Mouse (Mus musculus) hindbrain, embryonic 15.5 days (tissue): ENCODE data around the gene Jund. TPM values are rescaled to one million over a fixed set of nuclear protein-coding genes. Genes with fewer than 3 reads are reported as not detected.

ENCODE experiments used
- ATAC-seq: fragments of 200-750 bp; cut with Nextera tagmentation; 2 replicates; pipeline ENCODE4 v1.8.0; 2017; ENCODE audit warnings: low read depth, moderate number of reproducible peaks, moderate TSS enrichment; ENCODE audit not compliant: low FRiP score
- H3K27ac ChIP-seq: fragments of 300-500 bp; sonication (generic); replicated peaks from 2 replicates; pipeline ENCODE4 v1.5.1; 2015; ENCODE audit warnings: mild to moderate bottlenecking, inconsistent platforms
- H3K27me3 ChIP-seq: fragments of 300-500 bp; sonication (generic); 2 replicates; pipeline ENCODE4 v1.6.1; 2015; ENCODE audit warnings: control low read depth, inconsistent platforms
- H3K36me3 ChIP-seq: fragments of 300-500 bp; sonication (generic); 2 replicates; pipeline ENCODE4 v1.6.1; 2015; ENCODE audit warnings: control low read depth, inconsistent platforms
- H3K4me1 ChIP-seq: fragments of 300-500 bp; sonication (generic); replicated peaks from 2 replicates; pipeline ENCODE4 v1.6.1; 2015; ENCODE audit warnings: control low read depth, inconsistent platforms
- H3K4me2 ChIP-seq: fragments of 300-500 bp; sonication (generic); 2 replicates; pipeline ENCODE4 v1.6.1; 2015; ENCODE audit warnings: moderate library complexity, mild to moderate bottlenecking, inconsistent platforms
- H3K4me3 ChIP-seq: fragments of 300-500 bp; sonication (generic); 2 replicates; pipeline ENCODE4 v1.5.1; 2015; ENCODE audit warnings: mild to moderate bottlenecking, inconsistent platforms
- H3K9ac ChIP-seq: fragments of 300-500 bp; sonication (generic); 2 replicates; pipeline ENCODE4 v1.6.1; 2015; ENCODE audit warnings: inconsistent platforms
- H3K9me3 ChIP-seq: fragments of 300-500 bp; sonication (generic); 2 replicates; pipeline ENCODE4 v1.6.1; 2016; ENCODE audit warnings: control low read depth, inconsistent platforms
- WGBS: fragments of 180-500 bp; shearing (Covaris S2); methylation state at CpG from one replicate; pipeline ENCODE4 v1.1.7; 2015; 5-methylcytosine and 5-hydroxymethylcytosine counted together
- polyA plus RNA-seq: library from polyadenylated mRNA; unstranded; fragments of >200 nt; fragmentation: Nextera tagmentation; extraction: Ambion mirVana; gene quantifications from 2 replicates; pipeline ENCODE4 v1.2.1, GENCODE M21; 2015

The Jund gene
- polyA plus RNA-seq, 1 experiment from 2014 or later = 105 TPM

DNA sequence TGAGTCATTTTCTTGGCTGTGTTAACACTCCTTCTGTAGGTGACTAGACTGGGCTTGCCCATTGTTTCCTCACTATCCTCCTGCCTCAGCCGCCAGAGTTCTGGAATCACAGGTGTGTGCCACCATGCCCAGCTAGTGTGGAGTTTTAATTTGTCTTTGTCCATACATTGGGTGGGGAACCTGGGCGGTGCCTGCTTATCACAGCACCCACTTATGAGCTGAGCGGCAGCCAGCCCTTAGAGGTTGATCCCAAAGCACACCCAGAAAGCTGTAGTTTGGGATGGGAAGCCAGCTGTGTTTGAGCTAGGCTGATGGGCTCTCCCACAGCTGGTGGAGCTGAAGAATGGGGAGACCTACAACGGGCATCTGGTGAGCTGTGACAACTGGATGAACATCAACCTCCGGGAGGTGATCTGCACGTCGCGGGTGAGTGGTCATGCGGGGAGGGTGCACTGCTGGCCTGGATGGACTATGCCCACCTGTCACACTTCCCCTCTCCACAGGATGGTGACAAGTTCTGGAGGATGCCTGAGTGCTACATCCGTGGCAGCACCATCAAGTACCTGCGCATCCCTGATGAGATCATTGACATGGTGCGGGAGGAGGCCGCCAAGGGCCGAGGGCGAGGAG lies 21.2 kb upstream of the Jund start:
- Histone ChIP-seq H3K9ac (no peak overlapping the region), H3K4me1 (peaks cover 21% of the 10 kb centered on the region), H3K27ac (no peak overlapping the region), H3K4me2 (no peak overlapping the region), H3K9me3 (no peaks in the 10 kb centered on the region), H3K36me3 (peaks cover 9% of the 10 kb centered on the region; the same call in 1 of the 2 replicates), H3K4me3 (no peak overlapping the region), H3K27me3 (no peaks in the 10 kb centered on the region)
- no peak for ATAC-seq
- 94% methylated on average over 15 of the region's 15 CpGs for WGBS

- Histone ChIP-seq H3K4me3 (no peak overlapping the region), H3K27ac (no peak overlapping the region), H3K9me3 (no peaks in the 10 kb centered on the region), H3K4me2 (no peak overlapping the region), H3K4me1 (peaks cover 19% of the 10 kb centered on the region), H3K27me3 (no peaks in the 10 kb centered on the region), H3K9ac (no peak overlapping the region), H3K36me3 (peaks cover 9% of the 10 kb centered on the region; the same call in 1 of the 2 replicates)
- no peak for ATAC-seq
These were observed 20.1 kb upstream of the Jund start for GRCm38 (mm10) chr8:70678679-70679078.

GRCm38 (mm10) chr8:70679404-70679803 lies 19.3 kb upstream of the Jund start:
- peaks cover 9% of the 10 kb centered on the region; the same call in 1 of the 2 replicates for H3K36me3 ChIP-seq
- no peak for ATAC-seq
- no peak overlapping the region for H3K4me2 ChIP-seq
- H3K4me3 ChIP-seq = no peak overlapping the region
- no peaks in the 10 kb centered on the region for H3K27me3 ChIP-seq
- H3K9me3 ChIP-seq = no peaks in the 10 kb centered on the region
- H3K9ac ChIP-seq = no peak overlapping the region
- peaks cover 17% of the 10 kb centered on the region for H3K4me1 ChIP-seq
- no peak overlapping the region for H3K27ac ChIP-seq
- WGBS = 88% methylated on average over 4 of the region's 4 CpGs

GRCm38 (mm10) chr8:70680039-70680438 lies 18.7 kb upstream of the Jund start:
- no peak for ATAC-seq
- no peak overlapping the region for H3K4me2 ChIP-seq
- no peaks in the 10 kb centered on the region for H3K9me3 ChIP-seq
- no peaks in the 10 kb centered on the region for H3K27me3 ChIP-seq
- H3K36me3 ChIP-seq = peaks cover 9% of the 10 kb centered on the region; the same call in 1 of the 2 replicates
- 90% methylated on average over 3 of the region's 3 CpGs for WGBS
- peaks cover 13% of the 10 kb centered on the region for H3K4me1 ChIP-seq
- no peak overlapping the region for H3K27ac ChIP-seq
- H3K9ac ChIP-seq = no peak overlapping the region
- no peak overlapping the region for H3K4me3 ChIP-seq

GRCm38 (mm10) chr8:70681410-70681809 lies 17.3 kb upstream of the Jund start:
- peaks cover 9% of the 10 kb centered on the region; the same call in 1 of the 2 replicates for H3K36me3 ChIP-seq
- H3K4me2 ChIP-seq = no peak overlapping the region
- no peaks in the 10 kb centered on the region for H3K27me3 ChIP-seq
- no peaks in the 10 kb centered on the region for H3K9me3 ChIP-seq
- H3K4me3 ChIP-seq = no peak overlapping the region
- no peak overlapping the region for H3K9ac ChIP-seq
- H3K27ac ChIP-seq = no peak overlapping the region
- H3K4me1 ChIP-seq = peaks cover 12% of the 10 kb centered on the region; the same call in 1 of the 2 replicates
- ATAC-seq = no peak
- WGBS = 85% methylated on average over 3 of the region's 3 CpGs

GRCm38 (mm10) chr8:70682193-70682592 lies 16.6 kb upstream of the Jund start:
- H3K9ac ChIP-seq = no peak overlapping the region
- H3K9me3 ChIP-seq = no peaks in the 10 kb centered on the region
- peaks cover 9% of the 10 kb centered on the region; the same call in 1 of the 2 replicates for H3K36me3 ChIP-seq
- H3K4me1 ChIP-seq = peaks cover 12% of the 10 kb centered on the region; the same call in 1 of the 2 replicates
- peak overlapping the region; percentile 11; the same call in 1 of the 2 replicates for H3K4me2 ChIP-seq
- no peak overlapping the region for H3K27ac ChIP-seq
- no peak overlapping the region for H3K4me3 ChIP-seq
- H3K27me3 ChIP-seq = no peaks in the 10 kb centered on the region
- WGBS = 13% methylated on average over 19 of the region's 19 CpGs
- ATAC-seq = no peak

DNA sequence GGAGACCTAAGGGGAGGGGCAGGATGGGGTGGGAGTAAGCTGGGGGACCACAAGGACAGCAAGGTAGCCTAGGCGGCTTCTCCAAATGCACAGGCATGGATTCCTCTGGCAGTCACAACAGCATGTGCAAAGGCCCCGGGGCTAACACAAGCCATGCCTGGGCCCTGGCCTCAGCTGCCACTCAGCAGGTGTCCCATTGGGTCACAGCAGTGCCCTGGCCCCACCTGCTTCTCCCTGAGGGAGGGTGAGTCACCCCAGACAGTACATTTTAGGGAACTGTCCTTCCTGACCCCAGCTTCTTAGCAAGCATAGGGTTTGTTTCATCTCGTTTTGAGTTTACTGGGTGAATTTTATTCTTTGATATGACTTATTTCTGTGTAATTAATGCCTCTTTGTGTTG lies 16.1 kb upstream of the Jund start:
- no peaks in the 10 kb centered on the region for H3K27me3 ChIP-seq
- H3K36me3 ChIP-seq = peaks cover 9% of the 10 kb centered on the region; the same call in 1 of the 2 replicates
- ATAC-seq = no peak
- no peak overlapping the region for H3K4me3 ChIP-seq
- WGBS = 68% methylated on average over 3 of the region's 3 CpGs
- peaks cover 12% of the 10 kb centered on the region; the same call in 1 of the 2 replicates for H3K4me1 ChIP-seq
- no peak overlapping the region for H3K27ac ChIP-seq
- no peak overlapping the region for H3K4me2 ChIP-seq
- no peaks in the 10 kb centered on the region for H3K9me3 ChIP-seq
- no peak overlapping the region for H3K9ac ChIP-seq

DNA sequence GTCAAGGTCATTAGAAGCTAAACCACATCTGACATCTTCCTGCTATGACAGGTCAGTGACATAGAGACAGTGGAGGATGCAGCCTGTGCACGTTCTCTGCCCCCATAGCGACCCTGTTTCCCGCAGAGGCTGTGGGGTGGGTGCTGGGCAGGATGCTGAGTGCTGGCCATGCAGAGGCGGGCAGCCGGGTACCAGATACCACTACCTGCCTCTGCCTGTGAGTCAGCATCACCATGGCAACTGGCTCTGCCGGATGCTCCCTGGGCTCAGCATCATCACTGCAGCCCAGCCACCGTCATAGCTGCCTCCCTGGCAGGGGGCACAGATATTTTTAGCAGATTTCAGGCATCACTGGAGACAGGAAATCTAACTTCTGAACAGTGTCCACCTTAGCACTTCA lies 14.5 kb upstream of the Jund start:
- Histone ChIP-seq H3K4me2 (no peak overlapping the region), H3K27me3 (no peaks in the 10 kb centered on the region), H3K27ac (no peak overlapping the region), H3K36me3 (no peaks in the 10 kb centered on the region; the same call in 1 of the 2 replicates), H3K4me3 (no peak overlapping the region), H3K4me1 (peaks cover 12% of the 10 kb centered on the region; the same call in 1 of the 2 replicates), H3K9ac (no peak overlapping the region), H3K9me3 (no peaks in the 10 kb centered on the region)
- WGBS = 29% methylated on average over 7 of the region's 7 CpGs
- peak; percentile 67; the same call in 1 of the 2 replicates for ATAC-seq

DNA sequence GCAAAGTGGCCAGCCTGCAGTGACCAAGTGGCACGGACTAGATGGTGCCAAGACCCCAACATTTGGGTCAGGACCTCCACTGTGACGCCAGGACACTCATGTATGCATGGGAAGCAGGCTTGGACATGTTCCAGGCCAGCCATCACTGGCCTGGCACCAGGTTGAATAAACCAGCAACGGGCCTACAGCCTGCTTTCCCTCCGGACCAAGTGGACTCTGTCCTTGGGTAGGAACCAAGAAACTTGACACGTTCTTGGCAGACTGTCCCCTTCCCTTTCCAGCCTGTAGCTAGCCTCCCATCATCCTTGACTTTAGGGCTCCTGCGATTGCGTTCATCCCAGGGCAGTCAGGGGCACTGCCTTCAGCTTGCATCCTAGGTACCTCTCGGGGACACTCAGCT lies 11.2 kb upstream of the Jund start:
- Histone ChIP-seq H3K4me2 (no peak overlapping the region), H3K27ac (no peak overlapping the region), H3K4me1 (peaks cover 17% of the 10 kb centered on the region), H3K4me3 (no peak overlapping the region), H3K9ac (no peak overlapping the region), H3K9me3 (no peaks in the 10 kb centered on the region), H3K36me3 (no peaks in the 10 kb centered on the region), H3K27me3 (no peaks in the 10 kb centered on the region)
- WGBS = 74% methylated on average over 8 of the region's 8 CpGs
- no peak for ATAC-seq

GRCm38 (mm10) chr8:70688136-70688535 lies 10.6 kb upstream of the Jund start:
- ATAC-seq = no peak
- H3K4me2 ChIP-seq = no peak overlapping the region
- H3K4me3 ChIP-seq = no peak overlapping the region
- H3K4me1 ChIP-seq = peaks cover 17% of the 10 kb centered on the region
- H3K9me3 ChIP-seq = no peaks in the 10 kb centered on the region
- no peak overlapping the region for H3K27ac ChIP-seq
- H3K9ac ChIP-seq = no peak overlapping the region
- 95% methylated on average over 3 of the region's 3 CpGs for WGBS
- no peaks in the 10 kb centered on the region for H3K36me3 ChIP-seq
- H3K27me3 ChIP-seq = no peaks in the 10 kb centered on the region

DNA sequence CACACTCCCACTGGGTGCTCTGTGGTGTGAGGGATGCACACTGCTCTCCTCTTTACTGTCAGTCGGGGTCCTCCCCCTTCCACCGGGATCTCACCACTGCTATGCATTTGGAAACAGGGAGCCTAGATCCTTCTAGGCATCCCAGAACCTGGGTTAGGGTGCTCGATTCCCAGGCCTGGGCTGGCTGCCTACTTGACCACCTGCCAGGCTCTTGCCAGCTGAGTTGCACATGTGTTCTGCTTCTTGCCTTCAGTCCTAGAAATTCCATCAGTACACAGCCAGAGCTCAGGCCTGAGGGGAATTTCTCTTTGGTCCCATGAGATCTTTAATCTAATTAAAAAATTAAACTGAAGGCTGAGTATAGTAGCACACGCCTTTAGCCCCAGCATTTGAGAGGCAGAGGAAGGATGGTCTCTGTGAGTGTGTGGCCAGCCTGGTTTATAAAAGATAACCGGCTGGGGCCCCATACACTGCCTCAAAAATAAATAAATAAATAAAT lies 8.8 kb upstream of the Jund start:
- H3K9me3 ChIP-seq = no peaks in the 10 kb centered on the region
- H3K27ac ChIP-seq = no peak overlapping the region
- no peak overlapping the region for H3K4me3 ChIP-seq
- no peak for ATAC-seq
- 70% methylated on average over 5 of the region's 5 CpGs for WGBS
- no peaks in the 10 kb centered on the region for H3K36me3 ChIP-seq
- H3K4me1 ChIP-seq = peaks cover 9% of the 10 kb centered on the region
- no peaks in the 10 kb centered on the region for H3K27me3 ChIP-seq
- no peak overlapping the region for H3K9ac ChIP-seq
- H3K4me2 ChIP-seq = no peak overlapping the region

- no peak for ATAC-seq
- 54% methylated on average over 4 of the region's 4 CpGs for WGBS
- H3K4me1 ChIP-seq = peaks cover 18% of the 10 kb centered on the region
- H3K36me3 ChIP-seq = no peaks in the 10 kb centered on the region
- H3K9me3 ChIP-seq = no peaks in the 10 kb centered on the region
- peak overlapping the region; percentile 39 for H3K9ac ChIP-seq
- no peaks in the 10 kb centered on the region for H3K27me3 ChIP-seq
- peak overlapping the region; percentile 63 for H3K4me2 ChIP-seq
- peak overlapping the region; percentile 33 for H3K4me3 ChIP-seq
- H3K27ac ChIP-seq = no peak overlapping the region
These were observed 7.5 kb upstream of the Jund start for GRCm38 (mm10) chr8:70691230-70691629.
